Mouse (Mus musculus): ENCODE measurements around the gene Fam189b. TPM values are rescaled to one million over a fixed set of nuclear protein-coding genes. Genes with fewer than 3 reads are reported as not detected.

Fam189b gene
- polyA plus RNA-seq, 1 experiment: 0.84 TPM

- H3K36me3 ChIP-seq (ENCODE audit: control insufficient read depth): no peaks in the 10 kb centered on the region
- peaks cover 6% of the 10 kb centered on the region for H3K27me3 ChIP-seq (ENCODE audit: control insufficient read depth)
- no peak for TF ChIP-seq GATA1 (IDR thresholded peaks at IDR 0.05; ENCODE audit: low read length)
- no peaks in the 10 kb centered on the region for H3K9me3 ChIP-seq (ENCODE audit: control insufficient read depth, low read length)
- no peak overlapping the region for H3K4me3 ChIP-seq (replicated peaks)
- peaks cover 2% of the 10 kb centered on the region for H3K4me1 ChIP-seq (ENCODE audit: control insufficient read depth)
These were observed 54.7 kb downstream of the Fam189b start for GRCm38 (mm10) chr3:89237682-89238081.

- Histone ChIP-seq H3K4me1 (ENCODE audit: control insufficient read depth) (peaks cover 2% of the 10 kb centered on the region), H3K36me3 (ENCODE audit: control insufficient read depth) (no peaks in the 10 kb centered on the region), H3K4me3 (replicated peaks) (no peak overlapping the region), H3K9me3 (ENCODE audit: control insufficient read depth, low read length) (no peaks in the 10 kb centered on the region), H3K27me3 (ENCODE audit: control insufficient read depth) (peaks cover 9% of the 10 kb centered on the region)
- TF ChIP-seq GATA1 (IDR thresholded peaks at IDR 0.05; ENCODE audit: low read length) (no peak), TAL1 (IDR thresholded peaks at IDR 0.05; ENCODE audit: low read length) (no peak)
These were observed 55.6 kb downstream of the Fam189b start for GRCm38 (mm10) chr3:89238494-89238893.

Other genes starting within 250 kb of the Fam189b start
- 0.23 and 0.25 TPM in 2 replicates for gene Ash1l, start 232.5 kb upstream of the Fam189b start, polyA plus RNA-seq (2012)
- 9.4 and 17.0 TPM in 2 replicates for gene Dap3, start 232.0 kb upstream of the Fam189b start, polyA plus RNA-seq (2012)
- gene Rusc1, start 89.8 kb upstream of the Fam189b start, polyA plus RNA-seq (2012): 0.34 and 0.49 TPM in 2 replicates
- gene Gm43738, start 82.0 kb upstream of the Fam189b start, polyA plus RNA-seq (2012): 0.09 TPM in 1 of 2 replicates, not detected in the other
- gene Fdps, start 81.2 kb upstream of the Fam189b start, polyA plus RNA-seq (2012): 1.1 and 1.3 TPM in 2 replicates
- 50.9 and 55.5 TPM in 2 replicates for gene Pklr, start 47.0 kb upstream of the Fam189b start, polyA plus RNA-seq (2012)
- 0.02 TPM in 2 replicates for gene Hcn3, start 22.9 kb upstream of the Fam189b start, polyA plus RNA-seq (2012)
- gene Clk2, start 18.3 kb upstream of the Fam189b start, polyA plus RNA-seq (2012): 2.4 and 3.0 TPM in 2 replicates
- 18.8 and 19.5 TPM in 2 replicates for gene Scamp3, start 5.7 kb upstream of the Fam189b start, polyA plus RNA-seq (2012)
- gene Gba, start 19.8 kb downstream of the Fam189b start, polyA plus RNA-seq (2012): 0.40 and 0.57 TPM in 2 replicates
- 0.03 and 0.04 TPM in 2 replicates for gene Thbs3, start 32.0 kb downstream of the Fam189b start, polyA plus RNA-seq (2012)
- 29.8 and 31.7 TPM in 2 replicates for gene Mtx1, start 43.9 kb downstream of the Fam189b start, polyA plus RNA-seq (2012)
- not detected in 2 replicates for gene Muc1, start 45.9 kb downstream of the Fam189b start, polyA plus RNA-seq (2012)
- 4.0 and 4.8 TPM in 2 replicates for gene Krtcap2, start 62.8 kb downstream of the Fam189b start, polyA plus RNA-seq (2012)
- gene Trim46, start 63.2 kb downstream of the Fam189b start, polyA plus RNA-seq (2012): 0.02 TPM in 1 of 2 replicates, not detected in the other
- gene Dpm3, start 76.2 kb downstream of the Fam189b start, polyA plus RNA-seq (2012): 25.2 and 26.1 TPM in 2 replicates
- gene Slc50a1, start 87.4 kb downstream of the Fam189b start, polyA plus RNA-seq (2012): 0.07 and 0.18 TPM in 2 replicates
- gene Efna1, start 98.0 kb downstream of the Fam189b start, polyA plus RNA-seq (2012): 0.03 and 0.04 TPM in 2 replicates
- not detected in 2 replicates for gene Efna3, start 139.8 kb downstream of the Fam189b start, polyA plus RNA-seq (2012)
- gene Efna4, start 154.9 kb downstream of the Fam189b start, polyA plus RNA-seq (2012): not detected in 2 replicates
- 0.50 and 0.70 TPM in 2 replicates for gene Adam15, start 166.9 kb downstream of the Fam189b start, polyA plus RNA-seq (2012)
- not detected in 2 replicates for gene Dcst2, start 178.8 kb downstream of the Fam189b start, polyA plus RNA-seq (2012)
- gene Dcst1, start 182.1 kb downstream of the Fam189b start, polyA plus RNA-seq (2012): 0.10 TPM in 1 of 2 replicates, not detected in the other
- 0.38 and 0.46 TPM in 2 replicates for gene Zbtb7b, start 211.6 kb downstream of the Fam189b start, polyA plus RNA-seq (2012)
- gene Lenep, start 219.7 kb downstream of the Fam189b start, polyA plus RNA-seq (2012): 0.04 TPM in 1 of 2 replicates, not detected in the other
- 1.3 and 1.6 TPM in 2 replicates for gene Flad1, start 228.7 kb downstream of the Fam189b start, polyA plus RNA-seq (2012)
- gene Cks1b, start 235.2 kb downstream of the Fam189b start, polyA plus RNA-seq (2012): 6.9 and 7.4 TPM in 2 replicates
- gene Shc1, start 235.3 kb downstream of the Fam189b start, polyA plus RNA-seq (2012): 11.4 and 12.7 TPM in 2 replicates
- 5.9 TPM in 2 replicates for gene Pygo2, start 247.1 kb downstream of the Fam189b start, polyA plus RNA-seq (2012)

Data from erythroblast, embryonic 14.5 days (primary cell).